Mouse (Mus musculus): ENCODE measurements around the gene Adamts14.

The Adamts14 gene

DNA sequence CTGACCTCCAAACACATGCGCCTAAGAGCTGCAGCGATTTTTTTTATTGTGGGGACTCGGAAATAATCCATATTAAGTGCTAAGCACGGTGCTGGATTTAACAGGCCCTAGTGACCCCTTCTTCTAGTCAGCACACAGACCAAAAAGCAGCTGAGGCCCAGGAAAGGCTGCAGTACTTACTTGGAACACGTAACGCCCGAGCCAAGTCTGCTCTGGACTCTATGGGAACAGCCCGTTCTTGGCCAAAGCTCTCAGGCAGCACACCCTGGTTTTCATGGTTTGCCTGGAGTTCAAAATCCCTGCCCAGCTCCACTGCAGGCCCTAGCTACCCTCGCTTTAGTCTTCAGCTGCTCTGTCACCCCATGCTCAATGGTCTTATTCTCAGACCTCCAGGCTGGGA lies 78.6 kb downstream of the Adamts14 start:
- in situ Hi-C loops (cut with MboI; ENCODE audit: low sequenced_read_pairs) = loop anchor here (5.0 to 25.0 kb wide), 2 partner anchors 143 to 468 kb away; no protein-coding TSS in a partner anchor

DNA sequence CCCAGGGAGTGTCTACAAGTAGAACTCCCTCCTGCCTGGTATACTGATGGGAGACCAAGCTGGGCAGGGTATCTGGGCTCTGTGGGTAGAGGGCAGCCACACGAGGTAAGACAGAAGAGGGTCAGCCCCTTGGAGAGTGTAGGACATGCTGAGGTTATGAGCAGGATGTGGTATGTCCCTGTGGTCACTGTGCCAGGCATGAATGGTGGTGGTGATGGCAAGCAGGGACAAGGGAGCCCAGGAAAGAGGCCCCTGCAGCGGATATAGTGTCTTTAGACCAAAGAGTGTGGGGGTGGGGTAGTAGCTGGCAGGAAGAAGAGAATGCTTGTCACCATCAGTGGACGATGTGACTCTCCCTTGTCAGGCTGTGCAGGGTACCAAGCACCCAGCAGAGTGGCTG lies 85.2 kb downstream of the Adamts14 start:
- in situ Hi-C loops (cut with MboI; ENCODE audit: low sequenced_read_pairs) = loop anchor here (25.0 kb wide), 1 partner anchor 474 kb away; no protein-coding TSS in a partner anchor

DNA sequence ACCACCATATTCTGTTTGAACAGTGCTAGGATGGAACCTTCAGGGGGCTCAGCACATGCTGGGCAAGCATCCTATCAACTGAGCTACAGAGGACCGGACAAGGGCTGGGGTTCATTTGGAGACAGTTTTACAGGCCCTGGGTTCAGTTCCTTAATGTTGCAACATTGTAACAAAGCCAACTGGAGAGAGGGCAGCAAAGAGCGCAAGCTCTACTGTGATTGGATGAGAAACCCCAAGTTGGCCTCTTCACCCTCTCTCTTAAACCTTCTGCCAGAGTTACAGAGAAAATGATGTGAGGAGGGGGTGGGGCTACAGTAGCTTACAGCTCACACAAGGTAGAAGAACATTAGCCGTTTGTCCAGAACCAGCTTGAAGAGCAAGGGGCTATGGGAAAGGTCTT lies 86.2 kb downstream of the Adamts14 start:
- in situ Hi-C loops (cut with MboI; ENCODE audit: low sequenced_read_pairs) = loop anchor here (25.0 kb wide), 1 partner anchor 475 kb away; no protein-coding TSS in a partner anchor

DNA sequence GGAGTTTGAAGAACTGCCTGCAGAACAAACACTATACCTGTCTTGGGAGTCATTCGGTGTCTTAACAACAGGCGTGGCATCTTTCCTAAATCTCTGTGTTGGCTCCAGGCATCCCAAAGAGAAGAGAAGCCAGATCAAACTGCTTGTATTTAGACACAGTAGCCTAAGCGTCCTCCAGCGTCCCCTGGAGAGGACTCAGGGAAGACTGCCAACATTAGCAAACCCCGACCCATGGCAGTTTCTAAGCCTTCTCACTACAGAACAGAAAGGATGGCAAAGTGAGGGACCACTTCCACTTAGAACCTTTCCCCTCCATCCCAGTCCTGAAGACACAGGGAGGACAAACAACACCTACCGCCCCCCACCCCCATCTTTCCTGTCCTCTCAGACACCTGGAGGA lies 93.3 kb downstream of the Adamts14 start:
- in situ Hi-C loops (cut with MboI; ENCODE audit: low sequenced_read_pairs) = loop anchor here (25.0 kb wide), 1 partner anchor 482 kb away; no protein-coding TSS in a partner anchor

DNA sequence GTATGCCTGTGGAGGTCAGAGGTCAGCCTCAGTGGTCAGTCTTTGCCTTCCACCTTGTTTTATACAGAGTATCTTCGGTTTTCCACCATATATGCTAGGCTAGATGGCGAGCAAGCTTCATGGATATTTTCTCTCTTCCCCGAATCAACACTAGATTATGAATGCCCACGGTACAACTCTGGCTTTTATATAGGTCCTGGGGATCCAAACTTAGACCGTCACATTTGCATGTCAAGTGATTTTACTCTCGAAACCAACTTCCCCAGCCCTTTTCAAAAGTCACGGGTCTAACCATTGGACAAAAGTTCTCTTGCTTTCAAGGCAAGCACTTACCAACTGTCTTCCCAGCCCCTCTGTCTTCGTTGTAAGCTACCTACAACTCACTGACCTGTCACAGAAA lies 94.6 kb downstream of the Adamts14 start:
- in situ Hi-C loops (cut with MboI; ENCODE audit: low sequenced_read_pairs) = loop anchor here (25.0 kb wide), 1 partner anchor 484 kb away; no protein-coding TSS in a partner anchor

DNA sequence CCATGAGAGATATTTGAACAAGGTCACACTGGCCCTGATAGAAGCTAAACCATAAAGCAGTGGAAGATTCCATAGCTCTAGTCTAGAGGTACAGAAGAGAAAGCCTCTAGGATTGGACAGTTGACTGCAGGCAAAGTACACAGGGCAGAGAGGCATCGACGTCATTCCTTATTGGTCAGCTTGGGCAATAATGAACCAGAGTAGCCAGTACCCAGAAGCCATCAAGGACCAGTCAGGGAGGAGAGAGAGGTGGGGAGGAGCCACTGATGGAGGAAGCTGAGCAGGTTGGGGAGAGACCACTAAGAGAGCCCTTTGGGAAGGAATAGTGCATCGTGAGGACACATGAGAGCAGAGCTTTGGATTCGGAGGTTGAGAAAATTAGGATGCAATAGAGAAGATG lies 95.5 kb downstream of the Adamts14 start:
- in situ Hi-C loops (cut with MboI; ENCODE audit: low sequenced_read_pairs) = loop anchor here (25.0 kb wide), 1 partner anchor 485 kb away; no protein-coding TSS in a partner anchor

DNA sequence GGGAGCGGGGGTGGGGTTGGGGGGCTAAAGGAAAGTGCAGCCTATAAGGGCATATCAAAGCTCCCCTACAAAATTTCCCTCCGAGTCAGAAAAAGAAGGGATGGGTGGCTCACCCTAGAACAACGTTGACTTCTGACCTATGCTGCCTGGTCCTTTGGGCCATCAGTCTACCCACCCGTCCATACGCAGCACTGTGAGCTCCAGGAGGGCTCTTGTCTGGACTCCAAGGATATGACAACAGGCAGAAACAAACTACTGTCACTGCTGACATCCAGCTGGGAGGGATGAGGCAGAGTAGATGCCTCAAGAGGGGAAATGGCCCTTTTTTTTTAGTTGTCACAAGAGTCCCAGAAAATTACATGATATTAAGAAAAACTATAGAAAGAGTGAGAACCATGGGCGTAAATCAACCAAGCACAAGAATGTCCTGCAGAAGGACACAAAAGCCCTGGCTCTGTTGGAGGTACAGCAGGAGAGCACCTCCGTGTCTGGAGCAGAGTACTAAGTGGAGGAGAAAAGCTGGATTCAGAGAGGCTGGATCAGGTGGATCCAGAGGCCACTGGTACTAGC lies 96.9 kb downstream of the Adamts14 start:
- in situ Hi-C loops (cut with MboI; ENCODE audit: low sequenced_read_pairs) = loop anchor here (25.0 kb wide), 1 partner anchor 486 kb away; no protein-coding TSS in a partner anchor

DNA sequence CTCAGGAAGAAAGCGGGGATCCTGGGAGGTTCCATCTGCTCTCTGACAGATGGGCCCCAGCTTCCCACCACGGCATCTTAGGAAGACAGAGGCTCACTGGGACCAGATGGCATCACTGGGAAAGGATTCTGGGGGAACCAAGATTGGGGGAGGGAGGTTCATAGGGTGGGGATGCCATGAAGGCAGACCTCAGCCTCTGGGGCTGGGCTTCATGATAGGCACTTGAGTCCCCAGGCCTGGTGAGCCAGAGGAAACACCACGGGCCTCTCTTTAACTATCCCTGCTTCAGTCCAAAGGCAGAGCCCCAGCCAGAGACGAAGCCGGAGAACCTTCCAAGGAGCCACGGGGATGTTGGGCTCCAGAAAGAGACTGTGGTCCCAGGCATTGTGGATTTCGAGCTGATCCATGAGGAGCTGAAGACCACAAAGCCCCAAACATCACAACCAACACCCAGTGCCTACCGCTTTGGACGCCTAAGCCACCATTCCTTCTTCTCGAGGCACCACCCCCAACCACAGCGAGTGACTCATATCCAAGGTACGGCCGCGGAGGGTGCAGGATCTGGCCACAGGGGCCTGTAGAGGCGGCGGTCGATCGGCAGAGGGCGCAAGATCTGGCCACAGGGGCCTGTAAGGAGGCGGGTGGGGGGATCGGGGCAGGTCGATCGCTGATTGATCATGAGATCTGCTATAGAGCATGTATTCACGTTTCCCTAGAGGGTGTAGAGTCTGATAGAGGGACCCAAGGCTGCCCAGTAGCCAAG lies 97.6 kb downstream of the Adamts14 start:
- in situ Hi-C loops (cut with MboI; ENCODE audit: low sequenced_read_pairs) = loop anchor here (25.0 kb wide), 1 partner anchor 487 kb away; no protein-coding TSS in a partner anchor

DNA sequence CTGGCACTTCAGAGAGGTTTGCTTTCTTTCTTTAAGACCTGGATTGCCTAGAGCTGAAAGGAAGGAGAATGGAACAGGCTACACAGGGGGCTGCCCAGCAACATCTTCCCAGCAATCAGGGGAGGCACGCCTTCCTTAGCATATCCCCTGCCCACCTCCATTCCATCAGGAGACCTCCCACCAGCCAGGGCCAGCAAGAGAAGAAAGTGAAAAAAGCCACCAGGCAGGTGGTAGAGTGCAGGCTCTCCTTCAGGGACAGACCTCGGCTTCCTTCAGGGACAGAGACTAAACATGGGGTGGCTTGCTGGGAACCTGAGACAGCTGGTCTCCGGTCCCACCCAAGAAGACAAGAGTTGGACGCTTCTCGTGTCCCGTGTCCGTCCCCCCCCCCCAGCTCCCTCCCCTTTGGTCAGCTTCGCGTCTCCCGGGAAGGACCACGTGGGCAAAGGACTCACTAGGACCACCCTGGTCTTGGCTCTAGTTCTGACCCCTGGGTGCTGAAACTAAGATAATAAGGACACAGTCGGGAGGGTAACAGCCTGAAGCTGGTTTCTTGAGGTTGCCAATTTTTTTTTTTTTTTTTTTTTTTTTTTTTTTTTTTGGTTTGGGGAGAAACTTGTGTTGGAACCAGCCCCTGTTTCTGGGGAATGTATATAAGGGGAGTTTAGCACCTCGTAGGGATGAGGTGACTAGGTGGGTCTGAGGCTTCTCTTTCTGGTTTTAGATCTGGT lies 98.4 kb downstream of the Adamts14 start:
- in situ Hi-C loops (cut with MboI; ENCODE audit: low sequenced_read_pairs) = loop anchor here (25.0 kb wide), 1 partner anchor 487 kb away; no protein-coding TSS in a partner anchor

DNA sequence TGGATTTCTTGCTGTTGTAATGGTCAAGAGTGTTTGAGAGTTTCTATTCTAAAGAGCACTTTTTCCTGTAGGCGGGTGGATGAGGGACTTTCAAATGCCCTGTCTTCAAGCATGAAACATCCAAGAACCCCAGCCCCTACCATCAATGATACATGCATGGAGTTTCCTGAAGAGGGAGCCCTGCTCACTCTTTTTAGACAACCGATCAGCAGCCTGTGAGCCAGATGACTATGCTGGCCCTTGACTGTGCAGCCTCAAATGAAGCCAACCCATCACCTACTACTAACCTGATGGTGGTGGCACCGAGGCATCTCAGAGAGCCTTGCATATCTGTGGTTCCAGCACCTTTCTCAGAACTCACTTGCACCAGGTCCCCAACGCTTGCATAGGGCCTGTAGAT lies 100.7 kb downstream of the Adamts14 start:
- in situ Hi-C loops (cut with MboI; ENCODE audit: low sequenced_read_pairs) = no loop called here

DNA sequence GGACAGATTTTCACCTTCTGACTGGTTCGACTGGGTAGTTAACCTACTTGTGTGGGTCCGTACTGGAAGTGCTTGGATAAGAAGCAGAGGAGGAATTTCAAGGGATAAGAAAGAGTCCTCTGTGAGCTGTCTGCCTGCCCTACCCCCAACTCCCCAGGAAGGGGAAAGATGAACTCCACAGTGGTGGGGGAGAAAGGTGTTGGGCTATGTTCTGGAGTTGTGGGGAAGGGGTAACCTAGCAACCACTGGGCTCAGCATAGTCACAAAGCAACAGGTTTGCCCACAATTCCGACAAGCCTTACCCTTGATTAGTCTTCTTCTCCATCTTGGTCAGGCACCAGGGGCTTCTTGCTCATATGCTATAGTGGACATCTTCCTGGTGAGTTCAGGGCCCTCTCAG lies 101.6 kb downstream of the Adamts14 start, which contains the start of gene Tbata:
TSS of gene Tbata (plus strand) at position 301 of the 400 bp plus-strand sequence.
- in situ Hi-C loops (cut with MboI; ENCODE audit: low sequenced_read_pairs) = no loop called here

DNA sequence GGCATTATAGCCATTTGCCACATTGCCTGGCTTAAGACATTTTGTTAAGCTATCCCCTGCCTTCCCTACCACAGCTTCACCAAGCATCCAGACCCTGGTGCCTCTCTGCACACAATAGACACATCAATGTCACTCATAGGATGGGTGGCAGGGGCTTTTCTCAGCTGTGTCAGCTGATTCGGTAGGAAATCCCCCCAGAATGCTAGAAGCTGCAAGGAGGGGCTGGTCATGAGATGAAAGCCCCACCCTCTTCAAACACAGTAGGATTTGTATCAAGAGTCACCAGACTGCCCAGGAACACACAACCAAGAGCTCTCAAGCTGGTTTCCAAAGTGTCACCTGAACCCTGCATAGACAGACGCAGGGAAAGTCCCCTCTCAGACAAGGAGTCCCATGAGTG lies 104.8 kb downstream of the Adamts14 start:
- in situ Hi-C loops (cut with MboI; ENCODE audit: low sequenced_read_pairs) = no loop called here

DNA sequence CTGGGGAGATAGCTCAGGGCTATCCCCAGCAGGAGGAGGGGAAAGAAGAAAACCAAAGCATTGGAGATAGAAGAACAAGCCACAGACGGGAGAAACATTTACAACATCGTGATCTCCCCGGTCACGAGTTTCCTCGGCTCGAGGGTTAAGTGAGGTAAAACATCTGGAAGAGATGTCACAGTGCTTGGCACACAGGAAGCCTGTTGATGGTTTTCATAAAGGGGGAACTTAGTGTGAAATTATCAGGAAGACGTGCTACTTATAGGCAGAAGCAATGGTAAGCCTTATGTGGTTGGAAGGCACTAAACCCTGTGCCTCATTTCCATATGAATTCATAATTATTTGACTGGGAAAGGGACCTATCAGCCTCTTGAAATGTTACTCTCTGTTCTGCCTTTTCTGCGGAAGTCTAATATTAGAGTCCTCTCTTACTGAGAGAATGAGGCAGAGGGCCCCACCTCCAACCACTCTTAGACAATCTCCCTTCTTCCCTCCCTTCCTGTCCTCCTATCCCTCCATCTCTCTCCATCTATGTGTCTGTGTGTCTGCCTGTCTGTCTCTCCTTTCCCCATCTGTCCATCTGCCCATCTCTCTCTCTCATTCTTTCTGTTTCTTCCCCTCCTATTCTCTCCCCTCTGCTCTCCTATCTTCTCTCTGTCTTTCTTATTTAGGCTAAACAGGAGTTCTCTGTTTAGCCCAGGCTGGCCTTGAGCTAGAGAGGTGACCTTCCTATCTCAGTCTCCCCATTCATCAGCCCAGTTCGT lies 105.7 kb downstream of the Adamts14 start:
- in situ Hi-C loops (cut with MboI; ENCODE audit: low sequenced_read_pairs) = no loop called here

DNA sequence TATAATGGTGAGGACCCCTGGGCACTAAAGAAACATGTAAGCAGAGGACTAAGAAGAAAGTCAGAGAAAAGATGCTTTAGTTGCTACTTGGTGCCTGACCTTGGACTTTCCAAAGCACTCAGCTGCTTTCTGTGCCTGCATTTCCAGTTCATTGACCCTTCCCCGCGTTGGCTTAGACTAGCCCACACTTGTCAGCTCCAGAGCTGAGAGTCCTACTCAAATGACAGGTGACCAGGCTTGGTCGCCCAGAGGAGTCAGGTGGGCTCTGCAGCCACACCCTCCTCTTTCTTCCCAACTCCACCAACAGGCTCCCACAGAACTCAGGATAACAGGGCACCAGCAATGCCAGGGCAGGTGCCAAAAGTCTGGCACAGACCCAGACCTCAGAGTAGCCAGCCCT lies 110.9 kb downstream of the Adamts14 start:
- in situ Hi-C loops (cut with MboI; ENCODE audit: low sequenced_read_pairs) = no loop called here

DNA sequence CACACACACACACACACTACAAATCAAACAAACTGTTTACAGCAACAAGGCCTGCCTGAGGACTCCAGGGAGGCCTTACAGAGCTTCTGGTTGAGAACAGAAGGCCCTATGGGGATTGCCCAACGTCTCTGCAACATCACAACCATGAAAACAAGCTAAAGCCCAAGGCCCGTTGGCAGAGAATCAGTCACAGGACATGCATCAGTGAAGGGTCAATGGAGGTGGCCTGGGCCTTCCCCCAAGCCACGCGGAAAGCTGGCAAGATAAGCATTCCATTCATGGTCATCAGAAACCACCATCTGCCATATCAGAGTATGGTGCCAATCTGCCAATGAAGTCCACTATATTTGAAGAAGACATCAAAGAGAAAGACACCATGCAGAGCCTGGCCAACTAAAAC lies 112.6 kb downstream of the Adamts14 start:
- in situ Hi-C loops (cut with MboI; ENCODE audit: low sequenced_read_pairs) = no loop called here

DNA sequence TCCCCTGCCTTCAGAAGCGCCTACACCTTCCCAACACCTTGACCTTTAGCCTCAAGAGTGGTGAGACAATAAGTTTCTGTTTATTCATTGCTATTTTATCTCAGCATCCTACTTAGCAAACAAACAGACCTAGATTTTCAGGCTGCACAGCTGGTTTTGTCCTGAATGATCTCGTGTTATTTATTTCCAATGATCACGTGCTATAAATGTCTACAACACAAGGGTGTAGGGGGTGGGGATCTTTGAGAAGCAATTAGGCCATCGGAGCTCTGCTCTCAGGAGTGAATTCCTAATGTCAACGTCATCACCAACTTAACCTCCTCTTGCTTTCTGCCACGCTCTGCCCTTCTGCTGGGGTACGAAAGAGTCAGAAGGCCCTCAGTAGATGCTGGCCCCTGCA lies 113.1 kb downstream of the Adamts14 start:
- in situ Hi-C loops (cut with MboI; ENCODE audit: low sequenced_read_pairs) = no loop called here

DNA sequence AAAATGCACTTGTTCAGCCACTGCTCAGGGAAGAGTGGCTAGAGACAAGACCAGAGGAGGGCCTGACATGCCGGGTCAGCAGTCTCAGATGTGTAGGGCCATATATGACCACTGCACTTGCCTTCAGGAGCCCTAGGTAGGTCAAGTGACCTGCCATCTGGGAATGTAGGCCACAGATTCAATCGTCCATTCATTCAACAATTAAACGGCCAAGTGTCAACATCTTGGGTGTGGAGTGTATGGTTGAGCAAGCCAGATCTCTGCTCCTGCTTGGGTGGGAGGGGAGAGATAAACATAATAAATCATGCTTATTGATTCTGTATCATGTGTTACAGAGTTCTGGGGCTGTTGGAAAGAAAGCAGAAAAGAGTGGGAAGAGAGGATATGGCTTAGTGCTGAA lies 114.6 kb downstream of the Adamts14 start:
- in situ Hi-C loops (cut with MboI; ENCODE audit: low sequenced_read_pairs) = no loop called here

DNA sequence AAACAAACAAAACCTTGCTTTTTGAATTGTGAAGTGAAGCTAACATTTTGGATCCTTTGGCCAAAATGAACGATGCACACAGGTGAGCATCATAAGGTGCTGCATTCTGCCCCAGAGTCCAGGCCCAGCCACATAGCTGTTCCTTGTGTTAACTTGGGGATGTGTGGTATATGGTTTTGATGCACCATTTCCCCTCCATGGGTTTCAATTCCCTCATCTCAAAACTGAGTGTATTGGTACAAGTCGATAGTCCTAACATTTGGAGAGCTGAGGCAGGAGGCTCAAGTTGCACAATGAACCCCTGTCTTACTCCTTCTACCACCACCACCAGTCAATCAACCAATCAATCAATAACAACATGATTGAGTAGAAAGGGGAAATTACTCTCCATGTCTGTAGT lies 116.8 kb downstream of the Adamts14 start:
- in situ Hi-C loops (cut with MboI; ENCODE audit: low sequenced_read_pairs) = no loop called here

DNA sequence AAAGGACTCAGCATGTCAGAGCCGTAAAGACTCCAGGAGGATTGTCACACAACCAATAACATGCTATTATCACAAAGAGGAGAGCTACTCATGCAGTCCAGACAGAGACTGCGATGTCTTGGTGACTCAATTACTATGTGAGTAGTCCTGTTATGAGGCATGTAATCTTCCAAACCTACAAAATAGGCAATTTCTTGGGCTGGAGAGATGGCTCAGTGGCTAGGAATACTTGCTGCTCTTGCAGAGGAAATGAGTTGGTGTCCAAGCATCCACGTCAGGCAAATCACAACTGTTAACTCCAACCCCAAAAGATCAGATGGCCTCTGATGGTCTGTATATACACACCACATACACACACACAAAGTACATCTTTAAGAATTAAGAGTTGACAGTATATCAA lies 117.6 kb downstream of the Adamts14 start:
- in situ Hi-C loops (cut with MboI; ENCODE audit: low sequenced_read_pairs) = no loop called here

DNA sequence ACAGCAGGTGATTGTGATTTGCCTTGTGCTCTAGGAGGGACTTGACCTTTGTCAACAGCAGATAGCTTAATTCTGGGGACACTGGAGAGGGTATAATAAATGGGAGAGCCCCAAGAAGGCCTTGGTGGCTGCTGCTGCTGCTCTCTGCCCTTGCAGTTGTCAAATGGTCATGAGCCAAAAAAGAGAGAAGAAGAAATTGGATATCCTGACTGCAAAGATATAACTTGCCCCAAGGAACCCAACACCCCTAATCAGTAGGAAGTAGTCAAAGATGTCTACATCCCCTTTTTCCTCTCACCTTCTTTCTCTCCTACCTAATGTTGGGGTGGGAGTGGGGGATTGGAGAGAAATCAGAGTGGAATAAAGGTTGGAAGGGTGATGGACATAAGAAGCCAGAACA lies 121.1 kb downstream of the Adamts14 start:
- in situ Hi-C loops (cut with MboI; ENCODE audit: low sequenced_read_pairs) = no loop called here

DNA sequence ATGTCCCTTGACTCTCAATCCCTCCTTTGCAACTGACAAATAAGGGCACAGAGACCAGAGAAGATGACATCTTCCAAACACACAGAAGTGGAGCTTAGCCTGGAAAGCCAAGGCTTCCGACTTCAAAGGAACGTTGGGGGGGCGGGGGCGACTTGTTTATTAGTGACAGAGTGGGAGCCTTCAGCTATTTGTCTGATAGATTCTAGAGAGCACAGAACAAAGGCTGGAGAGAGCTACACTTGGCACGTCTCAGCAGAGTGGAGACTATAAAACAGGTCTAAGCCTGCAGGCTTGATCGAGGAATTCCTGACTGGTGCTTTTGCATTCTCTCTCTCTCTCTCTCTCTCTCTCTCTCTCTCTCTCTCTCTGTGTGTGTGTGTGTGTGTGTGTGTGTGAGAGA lies 122.6 kb downstream of the Adamts14 start:
- in situ Hi-C loops (cut with MboI; ENCODE audit: low sequenced_read_pairs) = no loop called here
